Mouse (Mus musculus): ENCODE results near the gene Prkg1. TPM values are rescaled to one million over a fixed set of nuclear protein-coding genes. Genes with fewer than 3 reads are reported as not detected.

Prkg1 gene
- total RNA-seq, 1 experiment from 2014 or later, result 21.6 TPM

Other genes starting within 250 kb of the Prkg1 start
- gene A1cf, start 103.7 kb upstream of the Prkg1 start, total RNA-seq (2017), result 2.3 and 4.1 TPM in 2 replicates